Mouse (Mus musculus): Measurements from ENCODE around the gene Dbn1. TPM values are rescaled to one million over a fixed set of nuclear protein-coding genes. Genes with fewer than 3 reads are reported as not detected.
A peak's percentile ranks its signal among the peaks of the same experiment; 100 is the strongest.

Gene Dbn1
- polyA plus RNA-seq, 1 experiment from 2014 or later, result 120 TPM

GRCm38 (mm10) chr13:55486916-55487577, 864 bp downstream of the Dbn1 start:
- H3K4me1 ChIP-seq (ENCODE audit: control insufficient read depth, insufficient read depth, low read length), result peaks cover 42% of the 10 kb centered on the region
- H3K9me3 ChIP-seq (ENCODE audit: control insufficient read depth, low read depth, low read length), result no peaks in the 10 kb centered on the region
- no peaks in the 10 kb centered on the region for H3K27me3 ChIP-seq (ENCODE audit: control insufficient read depth, insufficient read depth, low read length)
- H3K9ac ChIP-seq (replicated peaks; ENCODE audit: low read depth, low read length), result peak overlapping the region; percentile 95
- H3K36me3 ChIP-seq (ENCODE audit: control insufficient read depth, insufficient read depth, low read length), result peaks cover 7% of the 10 kb centered on the region
- 1% methylated on average over 29 of the region's 29 CpGs for WGBS
- H3K4me3 ChIP-seq (ENCODE audit: low read depth, low read length), result peak overlapping the region; percentile 88
- ATAC-seq (ENCODE audit: insufficient number of reproducible peaks, insufficient read depth, low FRiP score, low read depth), result peak; percentile 62
- H3K4me2 ChIP-seq (replicated peaks; ENCODE audit: low read depth, low read length), result peak overlapping the region; percentile 76
- H3K27ac ChIP-seq (ENCODE audit: low read length), result peak overlapping the region; percentile 88

- Histone ChIP-seq H3K9ac (replicated peaks; ENCODE audit: low read depth, low read length) (peak overlapping the region; percentile 95), H3K27ac (ENCODE audit: low read length) (no peak overlapping the region), H3K4me3 (ENCODE audit: low read depth, low read length) (peak overlapping the region; percentile 88), H3K36me3 (ENCODE audit: control insufficient read depth, insufficient read depth, low read length) (peaks cover 14% of the 10 kb centered on the region), H3K27me3 (ENCODE audit: control insufficient read depth, insufficient read depth, low read length) (no peaks in the 10 kb centered on the region), H3K4me1 (ENCODE audit: control insufficient read depth, insufficient read depth, low read length) (peaks cover 42% of the 10 kb centered on the region), H3K9me3 (ENCODE audit: control insufficient read depth, low read depth, low read length) (no peaks in the 10 kb centered on the region), H3K4me2 (replicated peaks; ENCODE audit: low read depth, low read length) (peak overlapping the region; percentile 76)
- ATAC-seq (ENCODE audit: insufficient number of reproducible peaks, insufficient read depth, low FRiP score, low read depth), result no peak
- WGBS, result 34% methylated on average over 14 of the region's 14 CpGs
Measured at GRCm38 (mm10) chr13:55486029-55486794, 1.7 kb downstream of the Dbn1 start.

GRCm38 (mm10) chr13:55484520-55485088, 3.3 kb downstream of the Dbn1 start:
- peaks cover 42% of the 10 kb centered on the region for H3K4me1 ChIP-seq (ENCODE audit: control insufficient read depth, insufficient read depth, low read length)
- H3K9ac ChIP-seq (replicated peaks; ENCODE audit: low read depth, low read length), result no peak overlapping the region
- no peak overlapping the region for H3K4me2 ChIP-seq (replicated peaks; ENCODE audit: low read depth, low read length)
- WGBS, result 30% methylated on average over 7 of the region's 7 CpGs
- H3K4me3 ChIP-seq (ENCODE audit: low read depth, low read length), result no peak overlapping the region
- H3K36me3 ChIP-seq (ENCODE audit: control insufficient read depth, insufficient read depth, low read length), result peaks cover 29% of the 10 kb centered on the region
- H3K27ac ChIP-seq (ENCODE audit: low read length), result no peak overlapping the region
- no peak for ATAC-seq (ENCODE audit: insufficient number of reproducible peaks, insufficient read depth, low FRiP score, low read depth)
- no peaks in the 10 kb centered on the region for H3K27me3 ChIP-seq (ENCODE audit: control insufficient read depth, insufficient read depth, low read length)
- H3K9me3 ChIP-seq (ENCODE audit: control insufficient read depth, low read depth, low read length), result no peaks in the 10 kb centered on the region

GRCm38 (mm10) chr13:55483593-55483992, 4.3 kb downstream of the Dbn1 start:
- 49% methylated on average over 15 of the region's 15 CpGs for WGBS
- Histone ChIP-seq H3K36me3 (ENCODE audit: control insufficient read depth, insufficient read depth, low read length) (peaks cover 37% of the 10 kb centered on the region), H3K9me3 (ENCODE audit: control insufficient read depth, low read depth, low read length) (no peaks in the 10 kb centered on the region), H3K4me3 (ENCODE audit: low read depth, low read length) (no peak overlapping the region), H3K4me2 (replicated peaks; ENCODE audit: low read depth, low read length) (no peak overlapping the region), H3K9ac (replicated peaks; ENCODE audit: low read depth, low read length) (no peak overlapping the region), H3K4me1 (ENCODE audit: control insufficient read depth, insufficient read depth, low read length) (peaks cover 42% of the 10 kb centered on the region), H3K27ac (ENCODE audit: low read length) (no peak overlapping the region), H3K27me3 (ENCODE audit: control insufficient read depth, insufficient read depth, low read length) (no peaks in the 10 kb centered on the region)
- no peak for ATAC-seq (ENCODE audit: insufficient number of reproducible peaks, insufficient read depth, low FRiP score, low read depth)

- Histone ChIP-seq H3K4me1 (ENCODE audit: control insufficient read depth, insufficient read depth, low read length) (peaks cover 38% of the 10 kb centered on the region), H3K9ac (replicated peaks; ENCODE audit: low read depth, low read length) (no peak overlapping the region), H3K4me3 (ENCODE audit: low read depth, low read length) (no peak overlapping the region), H3K36me3 (ENCODE audit: control insufficient read depth, insufficient read depth, low read length) (peaks cover 40% of the 10 kb centered on the region), H3K4me2 (replicated peaks; ENCODE audit: low read depth, low read length) (no peak overlapping the region), H3K27me3 (ENCODE audit: control insufficient read depth, insufficient read depth, low read length) (no peaks in the 10 kb centered on the region), H3K9me3 (ENCODE audit: control insufficient read depth, low read depth, low read length) (no peaks in the 10 kb centered on the region), H3K27ac (ENCODE audit: low read length) (no peak overlapping the region)
- 26% methylated on average over 9 of the region's 9 CpGs for WGBS
- no peak for ATAC-seq (ENCODE audit: insufficient number of reproducible peaks, insufficient read depth, low FRiP score, low read depth)
Measured at GRCm38 (mm10) chr13:55483071-55483470, 4.8 kb downstream of the Dbn1 start.

- 64% methylated on average over 7 of the region's 7 CpGs for WGBS
- Histone ChIP-seq H3K9ac (replicated peaks; ENCODE audit: low read depth, low read length) (no peak overlapping the region), H3K4me1 (ENCODE audit: control insufficient read depth, insufficient read depth, low read length) (peaks cover 38% of the 10 kb centered on the region), H3K36me3 (ENCODE audit: control insufficient read depth, insufficient read depth, low read length) (peaks cover 41% of the 10 kb centered on the region), H3K27me3 (ENCODE audit: control insufficient read depth, insufficient read depth, low read length) (no peaks in the 10 kb centered on the region), H3K4me3 (ENCODE audit: low read depth, low read length) (no peak overlapping the region), H3K27ac (ENCODE audit: low read length) (no peak overlapping the region), H3K4me2 (replicated peaks; ENCODE audit: low read depth, low read length) (no peak overlapping the region), H3K9me3 (ENCODE audit: control insufficient read depth, low read depth, low read length) (no peaks in the 10 kb centered on the region)
- no peak for ATAC-seq (ENCODE audit: insufficient number of reproducible peaks, insufficient read depth, low FRiP score, low read depth)
Measured at GRCm38 (mm10) chr13:55482542-55482941, 5.4 kb downstream of the Dbn1 start.

GRCm38 (mm10) chr13:55479929-55480328, 8.0 kb downstream of the Dbn1 start:
- Histone ChIP-seq H3K4me1 (ENCODE audit: control insufficient read depth, insufficient read depth, low read length) (peaks cover 18% of the 10 kb centered on the region; the same call in 1 of the 2 replicates), H3K4me3 (ENCODE audit: low read depth, low read length) (no peak overlapping the region), H3K9me3 (ENCODE audit: control insufficient read depth, low read depth, low read length) (no peaks in the 10 kb centered on the region), H3K27me3 (ENCODE audit: control insufficient read depth, insufficient read depth, low read length) (no peaks in the 10 kb centered on the region), H3K9ac (replicated peaks; ENCODE audit: low read depth, low read length) (no peak overlapping the region), H3K4me2 (replicated peaks; ENCODE audit: low read depth, low read length) (no peak overlapping the region), H3K27ac (ENCODE audit: low read length) (no peak overlapping the region), H3K36me3 (ENCODE audit: control insufficient read depth, insufficient read depth, low read length) (peaks cover 67% of the 10 kb centered on the region)
- ATAC-seq (ENCODE audit: insufficient number of reproducible peaks, insufficient read depth, low FRiP score, low read depth), result no peak

GRCm38 (mm10) chr13:55479008-55479407, 8.9 kb downstream of the Dbn1 start:
- H3K4me2 ChIP-seq (replicated peaks; ENCODE audit: low read depth, low read length), result no peak overlapping the region
- WGBS, result 77% methylated on average over 7 of the region's 7 CpGs
- no peak overlapping the region; the same call in 1 of the 2 replicates for H3K27ac ChIP-seq (ENCODE audit: low read length)
- H3K9ac ChIP-seq (replicated peaks; ENCODE audit: low read depth, low read length), result no peak overlapping the region
- H3K36me3 ChIP-seq (ENCODE audit: control insufficient read depth, insufficient read depth, low read length), result peaks cover 76% of the 10 kb centered on the region
- no peaks in the 10 kb centered on the region for H3K27me3 ChIP-seq (ENCODE audit: control insufficient read depth, insufficient read depth, low read length)
- H3K4me3 ChIP-seq (ENCODE audit: low read depth, low read length), result no peak overlapping the region
- H3K9me3 ChIP-seq (ENCODE audit: control insufficient read depth, low read depth, low read length), result no peaks in the 10 kb centered on the region
- H3K4me1 ChIP-seq (ENCODE audit: control insufficient read depth, insufficient read depth, low read length), result peaks cover 12% of the 10 kb centered on the region; the same call in 1 of the 2 replicates
- no peak for ATAC-seq (ENCODE audit: insufficient number of reproducible peaks, insufficient read depth, low FRiP score, low read depth)
